Mouse (Mus musculus) forebrain, embryonic 13.5 days (tissue): ENCODE results near the gene Olfr644. TPM values are rescaled to one million over a fixed set of nuclear protein-coding genes. Genes with fewer than 3 reads are reported as not detected.

Source experiments
- ATAC-seq: fragments of 200-750 bp; cut with Nextera tagmentation; 2 replicates; pipeline ENCODE4 v1.8.0; 2017
- H3K27ac ChIP-seq: fragments of 300-500 bp; sonication (generic); 2 replicates; pipeline ENCODE4 v1.5.1; 2015; ENCODE audit warnings: inconsistent platforms, mild to moderate bottlenecking, moderate library complexity
- H3K27me3 ChIP-seq: fragments of 300-500 bp; sonication (generic); 2 replicates; pipeline ENCODE4 v1.6.1; 2015; ENCODE audit warnings: mild to moderate bottlenecking, inconsistent platforms
- H3K36me3 ChIP-seq: fragments of 300-500 bp; sonication (generic); 2 replicates; pipeline ENCODE4 v1.6.1; 2015; ENCODE audit warnings: mild to moderate bottlenecking, inconsistent platforms; ENCODE audit not compliant: poor library complexity, severe bottlenecking
- H3K4me1 ChIP-seq: fragments of 300-500 bp; sonication (generic); 2 replicates; pipeline ENCODE4 v1.6.1; 2015; ENCODE audit warnings: inconsistent platforms
- H3K4me2 ChIP-seq: fragments of 300-500 bp; sonication (generic); 2 replicates; pipeline ENCODE4 v1.6.1; 2015; ENCODE audit warnings: inconsistent platforms, mild to moderate bottlenecking, moderate library complexity
- H3K4me3 ChIP-seq: fragments of 300-500 bp; sonication (generic); 2 replicates; pipeline ENCODE4 v1.5.1; 2015; ENCODE audit warnings: mild to moderate bottlenecking, inconsistent platforms
- H3K9ac ChIP-seq: fragments of 300-500 bp; sonication (generic); 2 replicates; pipeline ENCODE4 v1.6.1; 2015; ENCODE audit warnings: mild to moderate bottlenecking, inconsistent platforms
- H3K9me3 ChIP-seq: fragments of 300-500 bp; sonication (generic); replicated peaks from 2 replicates; pipeline ENCODE4 v1.6.1; 2016; ENCODE audit warnings: inconsistent platforms
- WGBS: fragments of 180-500 bp; shearing (Covaris S2); methylation state at CpG from one replicate; pipeline ENCODE4 v1.1.7; 2015; 5-methylcytosine and 5-hydroxymethylcytosine counted together
- polyA plus RNA-seq: library from polyadenylated mRNA; unstranded; fragments of >200 nt; fragmentation: Nextera tagmentation; extraction: Ambion mirVana; gene quantifications from 2 replicates; pipeline ENCODE4 v1.2.1, GENCODE M21; 2015

Olfr644 gene
- not detected in 2 replicates for polyA plus RNA-seq

GRCm38 (mm10) chr7:104071769-104072168 lies at the start of gene Olfr644:
Gene Olfr644, minus strand, starts transcription at chr7:104071869.
- H3K27me3 ChIP-seq: no peaks in the 10 kb centered on the region
- H3K4me2 ChIP-seq: no peak within 1 kb of the TSS
- no peaks in the 10 kb centered on the region for H3K4me1 ChIP-seq
- 63% methylated on average over 2 of the region's 2 CpGs for WGBS
- H3K9ac ChIP-seq: no peak within 1 kb of the TSS
- no peak for ATAC-seq
- H3K4me3 ChIP-seq: no peak within 1 kb of the TSS
- peaks cover 5% of the 10 kb centered on the region for H3K9me3 ChIP-seq
- H3K27ac ChIP-seq: no peak within 1 kb of the TSS
- H3K36me3 ChIP-seq: no peaks in the 10 kb centered on the region

- no peaks in the 10 kb centered on the region for H3K27me3 ChIP-seq
- no peak within 1 kb of the TSS for H3K4me2 ChIP-seq
- H3K36me3 ChIP-seq: no peaks in the 10 kb centered on the region
- ATAC-seq: no peak
- H3K4me1 ChIP-seq: no peaks in the 10 kb centered on the region
- H3K9me3 ChIP-seq: no peaks in the 10 kb centered on the region
- no peak within 1 kb of the TSS for H3K27ac ChIP-seq
- no peak within 1 kb of the TSS for H3K4me3 ChIP-seq
- no peak within 1 kb of the TSS for H3K9ac ChIP-seq
Measured at GRCm38 (mm10) chr7:104104757-104104972, 33.0 kb upstream of the Olfr644 start, which contains the start of gene Olfr646. Gene Olfr646, plus strand, starts transcription at chr7:104104873.

- H3K9ac ChIP-seq: no peak overlapping the region
- no peak for ATAC-seq
- H3K36me3 ChIP-seq: no peaks in the 10 kb centered on the region
- H3K4me2 ChIP-seq: no peak overlapping the region
- H3K9me3 ChIP-seq: no peaks in the 10 kb centered on the region
- H3K27me3 ChIP-seq: no peaks in the 10 kb centered on the region
- no peak overlapping the region for H3K27ac ChIP-seq
- WGBS: 61% methylated on average over 4 of the region's 4 CpGs
- no peaks in the 10 kb centered on the region for H3K4me1 ChIP-seq
- no peak overlapping the region for H3K4me3 ChIP-seq
Measured at GRCm38 (mm10) chr7:104103913-104104756, 32.5 kb upstream of the Olfr644 start.

- H3K4me3 ChIP-seq: no peak within 1 kb of the TSS
- H3K9ac ChIP-seq: no peak within 1 kb of the TSS
- no peaks in the 10 kb centered on the region for H3K36me3 ChIP-seq
- H3K9me3 ChIP-seq: no peaks in the 10 kb centered on the region
- no peaks in the 10 kb centered on the region for H3K4me1 ChIP-seq
- 90% methylated on average over 1 of the region's 1 CpGs for WGBS
- no peak for ATAC-seq
- no peak within 1 kb of the TSS for H3K4me2 ChIP-seq
- H3K27ac ChIP-seq: no peak within 1 kb of the TSS
- H3K27me3 ChIP-seq: no peaks in the 10 kb centered on the region
Measured at GRCm38 (mm10) chr7:104085365-104085764, 13.7 kb upstream of the Olfr644 start, which contains the start of gene Olfr645. Gene Olfr645, minus strand, starts transcription at chr7:104085465.

GRCm38 (mm10) chr7:104061345-104061744 lies 10.3 kb downstream of the Olfr644 start, which contains the start of gene 4930516K23Rik:
Gene 4930516K23Rik, minus strand, starts transcription at chr7:104061445.
- Histone ChIP-seq H3K4me1 (no peaks in the 10 kb centered on the region), H3K27me3 (no peaks in the 10 kb centered on the region), H3K4me3 (no peak within 1 kb of the TSS), H3K9me3 (no peaks in the 10 kb centered on the region), H3K4me2 (no peak within 1 kb of the TSS), H3K27ac (no peak within 1 kb of the TSS), H3K9ac (no peak within 1 kb of the TSS), H3K36me3 (no peaks in the 10 kb centered on the region)
- ATAC-seq: no peak
- WGBS: 58% methylated on average over 2 of the region's 2 CpGs

GRCm38 (mm10) chr7:104059215-104059614 lies 12.5 kb downstream of the Olfr644 start:
- no peak overlapping the region for H3K4me2 ChIP-seq
- no peaks in the 10 kb centered on the region for H3K4me1 ChIP-seq
- no peak overlapping the region for H3K27ac ChIP-seq
- WGBS: 91% methylated on average over 1 of the region's 1 CpGs
- ATAC-seq: no peak
- no peak overlapping the region for H3K9ac ChIP-seq
- no peaks in the 10 kb centered on the region for H3K9me3 ChIP-seq
- no peaks in the 10 kb centered on the region for H3K27me3 ChIP-seq
- H3K36me3 ChIP-seq: no peaks in the 10 kb centered on the region
- H3K4me3 ChIP-seq: no peak overlapping the region

- ATAC-seq: no peak
- H3K4me2 ChIP-seq: no peak within 1 kb of the TSS
- WGBS: 83% methylated on average over 1 of the region's 1 CpGs
- H3K9me3 ChIP-seq: no peaks in the 10 kb centered on the region
- H3K4me1 ChIP-seq: no peaks in the 10 kb centered on the region
- H3K4me3 ChIP-seq: no peak within 1 kb of the TSS
- H3K36me3 ChIP-seq: no peaks in the 10 kb centered on the region
- H3K27ac ChIP-seq: no peak within 1 kb of the TSS
- no peak within 1 kb of the TSS for H3K9ac ChIP-seq
- H3K27me3 ChIP-seq: no peaks in the 10 kb centered on the region
Measured at GRCm38 (mm10) chr7:104052566-104052965, 19.1 kb downstream of the Olfr644 start, which contains the start of gene Olfr642. Gene Olfr642, minus strand, starts transcription at chr7:104052666.

GRCm38 (mm10) chr7:104050745-104051144 lies 20.9 kb downstream of the Olfr644 start:
- H3K4me1 ChIP-seq: no peaks in the 10 kb centered on the region
- H3K4me3 ChIP-seq: no peak overlapping the region
- H3K9ac ChIP-seq: no peak overlapping the region
- 91% methylated on average over 4 of the region's 4 CpGs for WGBS
- no peaks in the 10 kb centered on the region for H3K9me3 ChIP-seq
- H3K36me3 ChIP-seq: no peaks in the 10 kb centered on the region
- no peak overlapping the region for H3K27ac ChIP-seq
- no peak overlapping the region for H3K4me2 ChIP-seq
- no peaks in the 10 kb centered on the region for H3K27me3 ChIP-seq
- no peak for ATAC-seq

- Histone ChIP-seq H3K36me3 (no peaks in the 10 kb centered on the region), H3K27me3 (no peaks in the 10 kb centered on the region), H3K4me1 (no peaks in the 10 kb centered on the region), H3K4me3 (no peak within 1 kb of the TSS), H3K9me3 (no peaks in the 10 kb centered on the region), H3K9ac (no peak within 1 kb of the TSS), H3K4me2 (no peak within 1 kb of the TSS), H3K27ac (no peak within 1 kb of the TSS)
- 78% methylated on average over 1 of the region's 1 CpGs for WGBS
- no peak for ATAC-seq
Measured at GRCm38 (mm10) chr7:104035145-104035544, 36.5 kb downstream of the Olfr644 start, which contains the start of gene Olfr641. Gene Olfr641, plus strand, starts transcription at chr7:104035445.

GRCm38 (mm10) chr7:104026978-104027377 lies 44.7 kb downstream of the Olfr644 start:
- no peak overlapping the region for H3K9ac ChIP-seq
- 88% methylated on average over 3 of the region's 3 CpGs for WGBS
- no peak overlapping the region for H3K27ac ChIP-seq
- no peaks in the 10 kb centered on the region for H3K4me1 ChIP-seq
- no peaks in the 10 kb centered on the region for H3K9me3 ChIP-seq
- no peaks in the 10 kb centered on the region for H3K27me3 ChIP-seq
- H3K4me2 ChIP-seq: no peak overlapping the region
- no peak for ATAC-seq
- no peak overlapping the region for H3K4me3 ChIP-seq
- H3K36me3 ChIP-seq: no peaks in the 10 kb centered on the region

- ATAC-seq: no peak
Measured at GRCm38 (mm10) chr7:104025473-104025872, 46.2 kb downstream of the Olfr644 start, which contains the start of gene Olfr640. Gene Olfr640, minus strand, starts transcription at chr7:104025573.

GRCm38 (mm10) chr7:104021651-104022050 lies 50.0 kb downstream of the Olfr644 start:
- ATAC-seq: no peak
- H3K9me3 ChIP-seq: no peaks in the 10 kb centered on the region
- no peak overlapping the region for H3K4me3 ChIP-seq
- H3K4me1 ChIP-seq: no peaks in the 10 kb centered on the region
- H3K9ac ChIP-seq: no peak overlapping the region
- no peak overlapping the region for H3K4me2 ChIP-seq
- H3K27ac ChIP-seq: no peak overlapping the region
- H3K36me3 ChIP-seq: no peaks in the 10 kb centered on the region
- no peaks in the 10 kb centered on the region for H3K27me3 ChIP-seq
- WGBS: 89% methylated on average over 6 of the region's 6 CpGs

More at GRCm38 (mm10) chr7:104025473-104025872, 46.2 kb downstream of the Olfr644 start, which contains the start of gene Olfr640:
- H3K4me2 ChIP-seq: no peak within 1 kb of the TSS
- H3K4me3 ChIP-seq: no peak within 1 kb of the TSS
- no peak within 1 kb of the TSS for H3K9ac ChIP-seq
- H3K4me1 ChIP-seq: no peaks in the 10 kb centered on the region
- H3K36me3 ChIP-seq: no peaks in the 10 kb centered on the region
- H3K27me3 ChIP-seq: no peaks in the 10 kb centered on the region
- no peak within 1 kb of the TSS for H3K27ac ChIP-seq
- 79% methylated on average over 6 of the region's 6 CpGs for WGBS
- H3K9me3 ChIP-seq: no peaks in the 10 kb centered on the region
